Mouse (Mus musculus): ENCODE measurements around the gene Ascc2. TPM values are rescaled to one million over a fixed set of nuclear protein-coding genes. Genes with fewer than 3 reads are reported as not detected.

Ascc2 gene
- polyA plus RNA-seq, 1 experiment from 2014 or later, result 37.2 TPM

GRCm38 (mm10) chr11:4605414-4605813 lies 32.1 kb upstream of the Ascc2 start:
- ATAC-seq (ENCODE audit: insufficient number of reproducible peaks, insufficient read depth, low FRiP score, low TSS enrichment, low read depth), result no peak
- peaks cover 27% of the 10 kb centered on the region for H3K4me1 ChIP-seq (replicated peaks)
- no peaks in the 10 kb centered on the region for H3K9me3 ChIP-seq
- H3K9ac ChIP-seq (replicated peaks), result no peak overlapping the region
- H3K4me3 ChIP-seq (replicated peaks), result no peak overlapping the region
- H3K27ac ChIP-seq, result no peak overlapping the region
- WGBS, result 54% methylated on average over 7 of the region's 7 CpGs
- no peaks in the 10 kb centered on the region for H3K27me3 ChIP-seq
- H3K36me3 ChIP-seq, result no peaks in the 10 kb centered on the region
- no peak overlapping the region for H3K4me2 ChIP-seq

DNA sequence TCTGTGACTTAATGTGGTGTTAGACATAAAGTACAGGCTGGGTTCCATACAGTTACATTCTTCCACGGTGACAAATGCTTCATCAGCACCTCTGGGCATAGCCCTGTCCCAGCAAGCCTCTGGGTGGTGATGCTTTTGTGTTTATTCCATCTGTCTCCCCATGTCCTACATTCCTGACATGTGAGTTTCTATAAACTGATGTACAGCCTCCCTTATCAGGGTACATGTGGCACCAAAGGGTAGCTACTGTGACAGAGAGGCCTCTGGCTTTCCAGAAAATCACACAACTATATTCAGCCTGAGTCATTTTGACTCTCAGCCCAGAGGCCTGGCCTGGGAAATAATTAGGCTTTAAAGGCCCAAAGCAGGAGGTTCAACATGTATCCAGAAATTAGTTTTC lies 31.0 kb upstream of the Ascc2 start:
- 82% methylated on average over 1 of the region's 1 CpGs for WGBS
- Histone ChIP-seq H3K4me1 (replicated peaks) (peaks cover 27% of the 10 kb centered on the region), H3K27me3 (no peaks in the 10 kb centered on the region), H3K4me3 (replicated peaks) (no peak overlapping the region), H3K9me3 (no peaks in the 10 kb centered on the region), H3K4me2 (no peak overlapping the region), H3K9ac (replicated peaks) (no peak overlapping the region), H3K27ac (no peak overlapping the region), H3K36me3 (no peaks in the 10 kb centered on the region)
- no peak for ATAC-seq (ENCODE audit: insufficient number of reproducible peaks, insufficient read depth, low FRiP score, low TSS enrichment, low read depth)

DNA sequence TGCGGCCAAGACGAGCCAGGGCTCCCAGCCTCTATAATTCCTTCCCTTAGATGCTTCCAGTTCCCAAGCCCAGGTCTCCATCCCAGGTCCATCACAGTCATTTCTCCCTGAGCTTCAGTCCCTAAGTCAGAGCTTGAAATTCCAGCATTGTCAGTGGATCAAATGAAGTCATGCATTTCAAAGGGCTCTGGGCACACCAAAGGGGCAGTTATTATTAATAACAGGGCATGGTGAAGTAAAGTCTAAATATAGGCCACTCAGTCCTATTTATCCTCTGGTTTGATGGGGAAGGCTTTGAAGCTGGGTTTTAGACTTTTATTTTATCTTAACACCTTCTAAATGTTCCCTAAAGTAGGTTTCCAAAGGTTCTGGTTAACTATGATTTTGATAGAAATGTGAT lies 25.6 kb upstream of the Ascc2 start:
- Histone ChIP-seq H3K9ac (replicated peaks) (no peak overlapping the region), H3K9me3 (no peaks in the 10 kb centered on the region), H3K27ac (no peak overlapping the region), H3K4me1 (replicated peaks) (0 out of 2 replicates have a peak, but pooled peaks cover 3% of the 10 kb centered on the region), H3K4me3 (replicated peaks) (no peak overlapping the region), H3K36me3 (no peaks in the 10 kb centered on the region), H3K4me2 (no peak overlapping the region), H3K27me3 (no peaks in the 10 kb centered on the region)
- no peak for ATAC-seq (ENCODE audit: insufficient number of reproducible peaks, insufficient read depth, low FRiP score, low TSS enrichment, low read depth)
- WGBS, result 57% methylated on average over 2 of the region's 2 CpGs

GRCm38 (mm10) chr11:4620017-4620485 lies 17.5 kb upstream of the Ascc2 start, which contains the start of gene Gm11032:
Gm11032 (plus strand) TSS chr11:4620067.
- no peaks in the 10 kb centered on the region for H3K27me3 ChIP-seq
- no peak within 1 kb of the TSS for H3K27ac ChIP-seq
- no peaks in the 10 kb centered on the region for H3K4me1 ChIP-seq (replicated peaks)
- H3K36me3 ChIP-seq, result no peaks in the 10 kb centered on the region
- 79% methylated on average over 16 of the region's 16 CpGs for WGBS
- H3K9me3 ChIP-seq, result no peaks in the 10 kb centered on the region
- no peak within 1 kb of the TSS for H3K9ac ChIP-seq (replicated peaks)
- H3K4me3 ChIP-seq (replicated peaks), result no peak within 1 kb of the TSS
- ATAC-seq (ENCODE audit: insufficient number of reproducible peaks, insufficient read depth, low FRiP score, low TSS enrichment, low read depth), result no peak
- H3K4me2 ChIP-seq, result no peak within 1 kb of the TSS

DNA sequence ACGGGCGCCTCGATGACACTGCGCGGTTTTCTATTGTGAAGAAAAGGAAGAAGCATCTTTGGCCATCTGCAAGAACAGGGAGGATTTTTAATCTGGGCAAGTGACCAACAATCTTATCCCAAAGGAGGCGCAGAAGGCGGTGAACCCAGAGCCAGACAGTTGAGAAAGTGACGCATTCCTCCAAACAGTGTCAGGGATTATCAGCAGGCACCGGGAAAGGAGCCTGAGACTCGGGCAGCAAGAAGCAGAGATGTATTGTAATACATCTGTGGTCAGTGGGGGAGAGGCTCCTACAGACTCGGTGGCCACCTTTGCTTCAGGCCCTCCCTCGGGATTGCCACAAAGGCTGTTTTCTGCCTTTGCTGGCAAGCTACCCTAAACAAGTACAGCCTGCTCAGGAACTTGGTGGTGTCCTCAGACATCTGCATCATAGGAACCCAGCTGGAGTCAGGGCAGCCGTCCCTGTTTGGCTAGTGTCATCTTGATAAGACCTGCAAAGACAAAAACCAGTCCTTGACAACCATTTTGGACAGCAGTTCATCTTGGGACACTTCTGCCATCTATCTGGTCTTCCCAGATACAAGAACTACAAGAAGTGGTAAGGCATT lies 16.9 kb upstream of the Ascc2 start:
- Histone ChIP-seq H3K4me2 (no peak overlapping the region), H3K4me3 (replicated peaks) (no peak overlapping the region), H3K9me3 (no peaks in the 10 kb centered on the region), H3K9ac (replicated peaks) (no peak overlapping the region), H3K27me3 (no peaks in the 10 kb centered on the region), H3K4me1 (replicated peaks) (no peaks in the 10 kb centered on the region), H3K36me3 (no peaks in the 10 kb centered on the region), H3K27ac (no peak overlapping the region)
- WGBS, result 64% methylated on average over 13 of the region's 13 CpGs
- ATAC-seq (ENCODE audit: insufficient number of reproducible peaks, insufficient read depth, low FRiP score, low TSS enrichment, low read depth), result no peak

DNA sequence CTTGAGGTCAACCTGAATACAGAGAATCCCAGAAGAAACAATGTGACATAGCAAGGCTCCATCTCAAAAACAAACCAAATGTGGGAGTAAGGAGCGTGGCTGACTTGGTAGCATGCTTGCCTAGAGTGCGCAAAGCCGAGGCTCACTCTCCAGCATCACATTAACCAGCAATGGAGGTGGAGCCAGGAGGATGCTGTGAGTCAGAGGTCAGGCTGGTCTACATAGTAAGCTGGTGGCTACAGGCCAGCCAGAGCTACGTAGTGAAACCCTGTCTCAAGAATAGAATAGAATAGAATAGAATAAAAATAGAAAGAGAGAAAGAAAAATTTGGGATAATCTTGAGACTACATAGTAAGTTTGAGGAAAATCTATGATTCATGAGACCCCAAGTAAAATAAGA lies 15.7 kb upstream of the Ascc2 start:
- H3K4me3 ChIP-seq (replicated peaks), result no peak overlapping the region
- H3K9me3 ChIP-seq, result no peaks in the 10 kb centered on the region
- H3K27me3 ChIP-seq, result no peaks in the 10 kb centered on the region
- no peak overlapping the region for H3K4me2 ChIP-seq
- no peaks in the 10 kb centered on the region for H3K36me3 ChIP-seq
- H3K9ac ChIP-seq (replicated peaks), result no peak overlapping the region
- no peaks in the 10 kb centered on the region for H3K4me1 ChIP-seq (replicated peaks)
- WGBS, result 78% methylated on average over 4 of the region's 4 CpGs
- no peak overlapping the region for H3K27ac ChIP-seq
- ATAC-seq (ENCODE audit: insufficient number of reproducible peaks, insufficient read depth, low FRiP score, low TSS enrichment, low read depth), result no peak

DNA sequence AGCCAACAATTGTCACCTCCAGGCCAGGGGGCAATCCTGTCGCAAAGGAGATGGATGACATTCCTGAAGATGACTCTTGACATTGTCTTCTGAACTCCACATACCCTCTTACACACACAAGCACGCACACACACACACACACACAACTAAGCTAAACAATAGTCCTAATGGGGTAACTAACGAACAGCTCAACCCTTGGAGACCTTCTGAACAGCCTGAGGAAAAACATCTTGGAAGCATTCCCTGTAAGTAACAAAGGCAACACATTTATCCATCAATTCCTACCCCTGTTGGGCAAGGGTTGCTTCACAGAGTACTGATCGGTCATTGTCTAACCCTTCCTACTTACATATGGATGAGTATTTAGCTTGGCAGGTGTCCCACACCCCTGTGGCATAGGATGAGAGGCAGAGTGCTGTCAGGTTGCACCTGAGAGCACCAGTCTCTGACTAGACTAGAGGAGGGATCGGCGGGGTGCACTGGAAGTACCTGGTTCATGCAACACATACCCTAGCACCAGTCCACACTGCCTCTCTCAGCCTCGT lies 15.0 kb upstream of the Ascc2 start:
- H3K9ac ChIP-seq (replicated peaks), result no peak overlapping the region
- no peak for ATAC-seq (ENCODE audit: insufficient number of reproducible peaks, insufficient read depth, low FRiP score, low TSS enrichment, low read depth)
- WGBS, result 87% methylated on average over 7 of the region's 7 CpGs
- H3K27ac ChIP-seq, result no peak overlapping the region
- H3K4me1 ChIP-seq (replicated peaks), result no peaks in the 10 kb centered on the region
- H3K4me3 ChIP-seq (replicated peaks), result no peak overlapping the region
- H3K9me3 ChIP-seq, result no peaks in the 10 kb centered on the region
- no peaks in the 10 kb centered on the region for H3K36me3 ChIP-seq
- H3K4me2 ChIP-seq, result no peak overlapping the region
- no peaks in the 10 kb centered on the region for H3K27me3 ChIP-seq

- H3K4me2 ChIP-seq, result no peak overlapping the region
- H3K9ac ChIP-seq (replicated peaks), result no peak overlapping the region
- no peaks in the 10 kb centered on the region for H3K4me1 ChIP-seq (replicated peaks)
- no peak for ATAC-seq (ENCODE audit: insufficient number of reproducible peaks, insufficient read depth, low FRiP score, low TSS enrichment, low read depth)
- H3K27ac ChIP-seq, result no peak overlapping the region
- H3K36me3 ChIP-seq, result no peaks in the 10 kb centered on the region
- H3K9me3 ChIP-seq, result no peaks in the 10 kb centered on the region
- no peak overlapping the region for H3K4me3 ChIP-seq (replicated peaks)
- no peaks in the 10 kb centered on the region for H3K27me3 ChIP-seq
- WGBS, result 66% methylated on average over 5 of the region's 5 CpGs
Measured at GRCm38 (mm10) chr11:4622997-4623396, 14.6 kb upstream of the Ascc2 start.

GRCm38 (mm10) chr11:4625931-4626330 lies 11.6 kb upstream of the Ascc2 start:
- H3K9ac ChIP-seq (replicated peaks), result no peak overlapping the region
- no peaks in the 10 kb centered on the region for H3K36me3 ChIP-seq
- H3K9me3 ChIP-seq, result no peaks in the 10 kb centered on the region
- no peak overlapping the region for H3K4me3 ChIP-seq (replicated peaks)
- no peak for ATAC-seq (ENCODE audit: insufficient number of reproducible peaks, insufficient read depth, low FRiP score, low TSS enrichment, low read depth)
- no peaks in the 10 kb centered on the region for H3K27me3 ChIP-seq
- peaks cover 7% of the 10 kb centered on the region; the same call in 1 of the 2 replicates for H3K4me1 ChIP-seq (replicated peaks)
- no peak overlapping the region for H3K27ac ChIP-seq
- no peak overlapping the region for H3K4me2 ChIP-seq
- 78% methylated on average over 7 of the region's 7 CpGs for WGBS

- no peaks in the 10 kb centered on the region for H3K36me3 ChIP-seq
- H3K4me1 ChIP-seq (replicated peaks), result peaks cover 7% of the 10 kb centered on the region; the same call in 1 of the 2 replicates
- H3K9ac ChIP-seq (replicated peaks), result no peak overlapping the region
- ATAC-seq (ENCODE audit: insufficient number of reproducible peaks, insufficient read depth, low FRiP score, low TSS enrichment, low read depth), result no peak
- H3K27ac ChIP-seq, result no peak overlapping the region
- WGBS, result 80% methylated on average over 7 of the region's 7 CpGs
- no peaks in the 10 kb centered on the region for H3K9me3 ChIP-seq
- H3K4me3 ChIP-seq (replicated peaks), result no peak overlapping the region
- no peak overlapping the region for H3K4me2 ChIP-seq
- H3K27me3 ChIP-seq, result no peaks in the 10 kb centered on the region
Measured at GRCm38 (mm10) chr11:4627636-4628035, 9.9 kb upstream of the Ascc2 start.

DNA sequence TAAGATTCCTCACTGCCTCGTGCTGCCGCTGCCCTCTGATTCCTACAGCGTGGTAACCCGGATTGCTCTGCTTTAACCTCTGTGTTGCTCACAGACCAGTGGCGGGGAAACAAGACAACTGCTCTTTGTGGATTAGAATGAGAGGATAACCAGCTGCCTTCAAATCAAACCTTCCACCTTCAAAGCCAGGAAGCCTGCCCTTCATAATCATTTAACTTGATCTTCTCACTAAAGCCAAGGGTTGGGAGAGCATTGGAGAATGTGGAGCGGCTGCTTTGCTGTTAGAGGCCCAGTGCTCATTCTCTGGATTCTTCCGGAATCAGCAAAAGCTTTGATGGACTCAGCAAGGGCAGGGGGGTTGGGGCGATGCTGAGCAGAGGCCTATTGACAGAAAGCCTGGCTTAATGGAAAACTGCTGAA lies 7.7 kb upstream of the Ascc2 start:
- H3K4me1 ChIP-seq (replicated peaks), result peaks cover 7% of the 10 kb centered on the region; the same call in 1 of the 2 replicates
- H3K4me2 ChIP-seq, result no peak overlapping the region
- H3K4me3 ChIP-seq (replicated peaks), result no peak overlapping the region
- H3K36me3 ChIP-seq, result no peaks in the 10 kb centered on the region
- 21% methylated on average over 8 of the region's 8 CpGs for WGBS
- H3K27me3 ChIP-seq, result no peaks in the 10 kb centered on the region
- ATAC-seq (ENCODE audit: insufficient number of reproducible peaks, insufficient read depth, low FRiP score, low TSS enrichment, low read depth), result no peak
- H3K9ac ChIP-seq (replicated peaks), result 0 out of 2 replicates have a peak overlapping the region, but pooled peaks have one; percentile 18
- H3K27ac ChIP-seq, result no peak overlapping the region
- H3K9me3 ChIP-seq, result no peaks in the 10 kb centered on the region

DNA sequence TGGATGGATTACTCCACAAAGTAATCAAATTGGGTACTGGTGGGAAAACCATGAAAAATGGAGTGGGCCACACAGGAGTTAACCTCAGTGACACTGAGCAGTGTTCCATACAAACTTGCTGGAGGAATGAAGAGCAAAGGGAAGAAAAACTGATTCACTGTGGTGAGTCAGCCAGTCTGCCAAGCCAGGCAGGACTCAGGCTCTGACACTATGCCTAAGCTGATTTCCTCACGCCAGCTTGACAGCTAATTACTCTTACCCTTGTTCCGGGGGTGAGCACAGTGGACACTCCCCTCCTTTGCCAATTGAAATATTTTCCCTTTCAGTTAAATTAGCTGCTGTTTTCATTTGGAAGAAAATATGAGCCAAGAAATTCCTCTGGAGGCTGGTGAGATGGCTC lies 4.1 kb upstream of the Ascc2 start:
- no peak overlapping the region for H3K9ac ChIP-seq (replicated peaks)
- 45% methylated on average over 2 of the region's 2 CpGs for WGBS
- no peaks in the 10 kb centered on the region for H3K9me3 ChIP-seq
- no peak overlapping the region for H3K4me3 ChIP-seq (replicated peaks)
- no peaks in the 10 kb centered on the region for H3K27me3 ChIP-seq
- H3K27ac ChIP-seq, result no peak overlapping the region
- H3K4me2 ChIP-seq, result no peak overlapping the region
- ATAC-seq (ENCODE audit: insufficient number of reproducible peaks, insufficient read depth, low FRiP score, low TSS enrichment, low read depth), result no peak
- no peaks in the 10 kb centered on the region for H3K36me3 ChIP-seq
- peaks cover 10% of the 10 kb centered on the region for H3K4me1 ChIP-seq (replicated peaks)
